Mouse (Mus musculus) gastrocnemius, postnatal 14 days (tissue): Measurements from ENCODE around the gene Gm4881. TPM values are rescaled to one million over a fixed set of nuclear protein-coding genes. Genes with fewer than 3 reads are reported as not detected.
A peak's percentile ranks its signal among the peaks of the same experiment; 100 is the strongest.
"Not testable (repeated sequence)": the region's sequence is repeated elsewhere in the genome, so short reads cannot be mapped to it uniquely, and the experiment has no call there.

Experiments used
- DNase-seq: peaks from one replicate; pipeline ENCODE4 v3.0.0; 2021; ENCODE audit warnings: mixed read lengths
- intact Hi-C: fragments of 180-260 bp; cut with DNase I; formaldehyde crosslinking; loops from one replicate; pipeline ENCODE4 v1.15.1; 2025; ENCODE audit warnings: low total_unique reads
- total RNA-seq, 2 experiments: library from RNA; stranded (reverse); gene quantifications; 2 replicates each; pipeline ENCODE4 v1.2.3; 2021

Gm4881 gene
- total RNA-seq, 2 experiments from 2014 or later, result not detected

- no peak for DNase-seq
- intact Hi-C loops, result no loop called here
These were observed 42.0 kb downstream of the Gm4881 start for GRCm38 (mm10) chr7:24902264-24902629.

GRCm38 (mm10) chr7:24901842-24902241 lies 42.5 kb downstream of the Gm4881 start:
- intact Hi-C loops, result no loop called here
- no peak for DNase-seq

GRCm38 (mm10) chr7:24901114-24901513 lies 43.2 kb downstream of the Gm4881 start:
- DNase-seq, result no peak
- intact Hi-C loops, result no loop called here

DNA sequence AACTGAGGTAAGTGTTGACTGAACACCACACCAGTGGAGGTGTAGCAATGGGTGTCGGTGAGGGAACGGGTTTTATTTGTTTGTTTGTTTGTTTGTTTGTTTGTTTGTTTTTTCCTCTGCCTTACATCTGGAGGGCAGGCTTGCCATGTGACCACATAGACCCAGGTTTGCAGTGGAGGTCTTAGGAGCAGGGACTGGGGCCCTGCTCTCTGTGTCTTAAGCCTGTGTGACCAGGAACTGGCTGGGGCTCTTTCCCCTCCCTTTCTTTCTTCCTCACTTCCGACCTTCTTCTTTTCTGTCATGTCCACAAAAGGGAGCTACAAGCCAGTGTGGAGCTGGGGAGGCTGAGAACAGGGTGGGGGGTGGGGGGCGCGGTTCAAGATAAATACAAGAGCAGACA lies 46.3 kb downstream of the Gm4881 start:
- no peak for DNase-seq
- intact Hi-C loops, result no loop called here

DNA sequence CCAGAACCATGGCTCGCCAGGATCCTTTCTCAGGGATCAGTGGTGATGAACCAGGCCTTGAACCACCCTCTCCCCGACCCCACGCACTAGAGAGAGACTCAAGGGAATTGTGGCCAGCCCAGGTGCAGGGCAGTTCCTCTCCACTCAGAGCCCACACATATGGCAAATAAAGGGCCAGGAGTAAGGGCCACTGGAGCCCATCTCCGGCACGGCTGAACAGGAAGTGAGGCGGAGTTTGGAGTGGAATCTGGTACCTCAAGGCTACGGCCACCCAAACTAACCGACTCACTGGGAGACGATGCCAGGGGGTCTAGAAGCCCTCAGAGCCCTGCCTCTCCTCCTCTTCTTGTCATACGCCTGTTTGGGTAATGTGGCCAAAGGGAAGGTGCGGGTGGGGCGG lies 47.1 kb downstream of the Gm4881 start, which contains the start of gene Cd79a:
TSS of gene Cd79a (plus strand) at position 158 of the 400 bp plus-strand sequence.
- DNase-seq, result no peak
- intact Hi-C loops, result no loop called here

- intact Hi-C loops, result no loop called here
- DNase-seq, result no peak
These were observed 48.0 kb downstream of the Gm4881 start for GRCm38 (mm10) chr7:24896269-24896668.

DNA sequence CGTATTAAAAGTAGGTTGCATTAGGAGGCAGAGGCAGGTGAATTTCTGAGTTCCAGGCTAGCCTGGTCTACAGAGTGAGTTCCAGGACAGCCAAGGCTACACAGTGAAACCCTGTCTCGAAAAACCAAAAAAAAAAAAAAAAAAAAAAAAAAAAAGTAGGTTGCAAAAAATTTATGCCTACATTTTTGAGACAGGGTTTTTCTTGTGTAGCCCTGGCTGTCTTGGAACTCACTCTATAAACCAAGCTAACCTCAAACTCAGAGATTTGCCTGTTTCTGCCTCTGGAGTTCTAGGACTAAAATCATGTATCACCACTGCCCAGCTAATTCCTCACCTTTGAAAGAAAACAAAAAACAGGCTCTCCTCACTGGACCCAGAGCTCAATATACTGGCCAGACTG lies 48.5 kb downstream of the Gm4881 start:
- intact Hi-C loops, DNase-seq: not testable (repeated sequence)

DNA sequence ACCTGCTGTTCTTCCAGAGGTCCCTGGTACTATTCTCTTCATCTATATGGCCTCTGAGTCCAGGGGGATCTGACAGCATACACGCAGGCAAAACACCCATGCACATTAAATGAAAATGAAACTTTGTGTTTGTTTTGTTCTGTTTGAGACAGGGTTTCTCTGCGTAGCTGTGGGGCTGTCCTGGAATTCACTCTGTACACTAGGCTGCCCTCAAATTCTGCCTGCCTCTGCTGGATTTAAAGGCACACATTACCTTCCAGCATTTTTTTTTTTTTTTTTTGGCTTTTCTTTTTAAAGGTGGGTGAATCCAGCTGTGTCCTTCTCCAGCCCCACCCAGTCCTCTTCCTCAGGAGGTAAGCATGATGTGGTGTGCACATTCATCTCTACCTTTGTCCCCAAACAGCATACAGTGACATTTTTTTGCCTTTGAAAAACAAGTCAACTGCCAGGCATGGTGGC lies 52.1 kb downstream of the Gm4881 start:
- DNase-seq, result no peak
- intact Hi-C loops, result loop anchor here (5.0 kb wide), 1 partner anchor 60 kb away; no protein-coding TSS in a partner anchor

- DNase-seq, result no peak
- intact Hi-C loops, result loop anchor here (5.0 kb wide), 1 partner anchor 61 kb away; no protein-coding TSS in a partner anchor
These were observed 52.8 kb downstream of the Gm4881 start for GRCm38 (mm10) chr7:24891241-24892124.

DNA sequence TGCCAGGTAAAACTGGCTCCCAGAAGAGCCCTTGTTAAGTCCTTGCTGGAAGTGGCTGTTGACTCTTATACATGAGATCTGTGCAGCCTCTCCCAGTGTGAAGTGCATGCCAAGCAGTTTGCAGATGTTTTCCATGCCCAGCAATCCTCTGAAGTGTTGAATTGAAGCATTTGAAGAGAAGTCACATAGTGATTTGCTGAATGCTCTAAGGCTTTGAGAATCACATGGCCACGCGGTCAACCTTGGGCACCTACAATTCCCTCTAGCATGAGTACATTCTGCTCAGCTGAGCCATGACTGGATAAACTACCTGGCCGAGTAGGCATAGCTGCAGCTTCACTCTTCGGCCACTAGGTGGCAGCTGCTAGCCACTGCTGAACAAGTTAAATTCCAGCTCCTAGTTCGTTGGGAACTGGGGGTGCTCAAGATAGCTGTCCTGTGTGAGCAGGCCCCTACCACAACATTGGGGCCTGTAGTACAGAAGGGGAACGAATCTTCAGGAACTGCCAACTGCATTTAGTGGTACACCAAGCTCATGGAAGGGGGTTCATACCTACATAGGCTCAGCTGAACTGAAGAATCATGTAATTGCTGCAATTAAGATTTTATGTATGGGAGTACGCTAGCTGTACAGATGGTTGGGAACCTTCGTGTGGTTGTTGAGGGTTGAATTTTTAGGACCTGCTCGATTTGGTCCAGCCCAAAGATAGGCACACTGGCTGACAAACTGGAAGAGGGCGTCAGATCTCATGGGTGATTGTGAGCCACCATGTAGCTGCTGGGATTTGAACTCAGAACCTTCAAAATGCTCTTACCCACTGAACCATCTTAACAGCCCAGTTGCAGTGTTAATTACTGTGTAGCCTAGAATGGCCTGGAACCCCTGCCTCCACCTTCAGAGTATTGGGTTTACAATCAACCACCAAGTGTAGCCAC lies 53.7 kb downstream of the Gm4881 start:
- DNase-seq, result peak; percentile 59
- intact Hi-C loops, result loop anchor here (5.0 kb wide), 1 partner anchor 62 kb away; no protein-coding TSS in a partner anchor

GRCm38 (mm10) chr7:24889431-24890220 lies 54.7 kb downstream of the Gm4881 start:
- intact Hi-C loops, result loop anchor here (5.0 kb wide), 1 partner anchor 63 kb away; no protein-coding TSS in a partner anchor
- no peak for DNase-seq

DNA sequence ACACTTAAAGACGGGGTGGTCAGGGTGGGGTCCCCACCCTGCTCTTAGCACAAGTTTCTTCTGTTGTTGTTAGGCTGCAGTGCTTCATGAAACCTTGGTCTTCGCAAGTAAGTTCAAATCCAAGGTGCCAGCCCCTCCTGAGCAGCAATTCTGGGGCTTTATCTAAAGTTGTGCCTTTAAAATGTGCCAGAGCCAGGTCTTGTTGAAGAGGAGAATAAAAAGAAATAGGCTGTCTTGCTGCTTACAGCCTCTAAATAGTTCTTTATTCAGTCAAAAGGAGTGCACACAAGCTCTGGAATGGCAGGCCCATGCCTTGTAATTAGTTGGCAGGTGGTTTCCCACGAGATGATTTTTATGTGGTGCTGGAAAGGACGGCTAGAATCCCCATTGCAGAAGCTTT lies 57.2 kb downstream of the Gm4881 start:
- DNase-seq, result no peak
- intact Hi-C loops, result no loop called here

DNA sequence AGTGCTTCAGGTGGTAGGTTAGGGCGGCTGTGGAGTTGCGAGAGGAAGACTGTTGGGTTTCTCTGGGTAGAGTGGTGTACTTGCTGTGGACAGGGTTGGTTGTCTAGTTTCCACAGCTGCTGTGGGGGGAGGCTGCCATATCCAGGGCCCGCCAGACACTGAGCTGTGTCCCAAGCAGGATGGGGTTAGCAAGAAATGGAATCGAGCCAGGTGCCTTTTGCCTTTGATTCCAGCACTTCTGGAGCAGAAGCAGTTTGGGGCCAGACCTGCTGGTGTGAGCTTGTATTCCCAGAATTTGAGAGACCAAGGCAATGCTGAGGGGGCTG lies 58.0 kb downstream of the Gm4881 start:
- DNase-seq, result no peak
- intact Hi-C loops, result no loop called here

DNA sequence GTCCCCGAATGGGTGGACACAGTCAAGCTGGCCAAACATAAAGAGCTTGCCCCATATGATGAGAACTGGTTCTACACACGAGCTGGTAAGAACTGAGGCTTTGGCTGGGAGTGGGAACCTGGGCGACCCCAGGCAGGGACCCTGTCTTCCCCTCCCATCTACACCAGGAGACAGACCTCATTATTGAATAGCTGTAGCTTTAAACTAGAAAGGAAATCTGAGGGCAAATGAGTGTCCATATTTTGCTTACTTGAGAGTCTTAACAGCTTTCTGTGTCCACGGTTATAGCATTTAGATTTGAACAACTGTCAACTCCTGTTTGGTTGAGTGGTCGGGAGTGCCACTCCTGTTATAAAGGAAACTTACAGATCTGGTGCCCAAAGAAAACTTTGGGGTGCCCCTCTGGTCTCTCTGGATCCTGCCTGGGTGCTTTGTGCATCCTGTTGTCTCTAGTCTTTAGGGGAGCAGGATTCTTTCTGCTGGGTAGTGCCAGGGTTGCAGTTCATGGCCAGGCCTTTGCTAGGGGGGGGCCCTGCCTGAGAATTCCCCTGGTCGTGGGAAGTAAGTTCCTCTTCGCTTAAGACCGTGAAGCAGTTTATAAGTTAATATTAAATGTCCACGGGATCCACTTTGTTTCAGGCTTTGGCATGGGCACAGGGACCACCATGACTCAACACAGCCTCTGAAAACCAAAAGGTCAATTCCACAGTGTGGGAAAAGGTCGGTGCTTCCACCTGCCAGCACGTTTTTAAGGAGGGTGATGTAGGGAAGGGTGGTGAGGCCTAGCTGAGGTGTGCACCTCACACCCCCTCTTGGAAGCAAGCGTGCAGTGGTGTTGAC lies 58.6 kb downstream of the Gm4881 start:
- no peak for DNase-seq
- intact Hi-C loops, result no loop called here

GRCm38 (mm10) chr7:24884693-24885291 lies 59.5 kb downstream of the Gm4881 start:
- no peak for DNase-seq
- intact Hi-C loops, result no loop called here

- intact Hi-C loops, result no loop called here
- peak; percentile 99 for DNase-seq
These were observed 60.2 kb downstream of the Gm4881 start, which contains the start of gene Rps19 for GRCm38 (mm10) chr7:24883896-24884692. TSS of gene Rps19 (plus strand) at chr7:24884371.
